8 mouse cellular contexts compared by ENCODE assay signal in the genomic region with DNA sequence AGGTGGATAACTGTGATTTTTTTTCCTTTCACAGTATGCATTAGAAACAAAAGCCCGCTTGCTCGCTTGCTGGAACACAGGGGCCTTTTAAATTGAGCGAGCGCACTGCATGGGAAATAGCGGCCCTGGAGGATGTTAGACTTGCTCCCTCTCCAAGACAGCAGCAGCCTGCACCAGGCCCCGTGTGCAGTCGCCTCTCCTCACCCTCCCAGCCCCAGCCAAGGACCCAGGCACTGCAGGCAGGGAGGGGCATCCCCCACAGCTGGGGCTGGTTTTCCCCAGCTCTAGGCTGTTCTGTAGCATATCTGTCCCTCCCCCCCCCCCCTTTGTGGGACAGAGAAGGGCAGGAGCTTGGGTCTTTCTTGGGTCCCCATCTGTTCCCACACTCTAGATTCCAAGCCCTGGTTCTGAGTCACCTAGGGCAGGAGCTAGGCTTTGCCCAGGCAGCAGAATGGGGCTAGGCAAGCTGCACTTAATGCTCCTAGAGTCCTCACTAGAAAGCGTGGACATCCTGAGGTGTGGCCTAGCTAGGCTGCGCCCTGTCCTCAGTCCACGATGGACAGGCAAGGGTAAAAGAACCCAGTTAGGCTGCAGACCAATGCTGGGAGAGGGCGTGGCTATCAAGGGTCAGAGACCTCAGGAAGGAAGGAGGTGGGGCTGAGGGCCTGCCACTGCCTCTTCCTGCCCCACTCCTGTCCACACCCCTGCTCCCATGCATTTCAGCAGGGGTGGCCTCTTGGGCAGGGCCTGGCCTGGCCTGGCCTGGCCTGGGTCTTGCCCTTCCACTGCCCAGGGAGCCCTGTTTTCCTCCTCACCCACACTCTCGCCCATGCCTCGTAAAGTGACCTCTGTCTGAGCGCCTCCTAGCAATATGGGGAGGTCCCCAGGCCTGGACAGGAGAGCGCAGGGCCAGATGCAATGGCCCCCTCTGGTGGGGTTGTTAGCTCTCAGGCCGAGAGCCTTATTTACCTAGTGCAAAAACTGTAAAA.
DNase-seq lines count a peak whose midpoint lies in the region; ATAC-seq and TF ChIP-seq lines count a peak whose summit lies in the region.

No protein-coding gene starts in this region.

- H3K9ac ChIP-seq in stomach, postnatal 0 days (ENCODE audit: low read length) = no peak overlapping the region

- H3K4me1 ChIP-seq in cerebellum, adult 2 months (ENCODE audit: control insufficient read depth, insufficient read depth, low read length) = peaks cover 19% of the 10 kb centered on the region
- H3K4me1 ChIP-seq in stomach, postnatal 0 days (replicated peaks; ENCODE audit: control insufficient read depth, insufficient read depth) = no peaks in the 10 kb centered on the region

- TF ChIP-seq CTCF in cerebellum, adult 2 months (IDR thresholded peaks at IDR 0.05; ENCODE audit: borderline replicate concordance, insufficient read depth, low read depth, low read length) = no peak
- peak; percentile 71 for TF ChIP-seq CTCF in stomach, postnatal 0 days (IDR thresholded peaks at IDR 0.05; ENCODE audit: low read depth)

- no peak for TF ChIP-seq POLR2A in cerebellum, adult 2 months (IDR thresholded peaks at IDR 0.05; ENCODE audit: borderline replicate concordance, insufficient read depth, low read length)

- no peak for TF ChIP-seq EP300 in stomach, postnatal 0 days (optimal IDR thresholded peaks at IDR 0.05)

- H3K4me3 ChIP-seq in cerebellum, adult 2 months (replicated peaks; ENCODE audit: insufficient read depth, low read depth, low read length) = no peak overlapping the region
- no peak overlapping the region for H3K4me3 ChIP-seq in stomach, postnatal 0 days (ENCODE audit: low read depth, low read length)

- no peaks in the 10 kb centered on the region for H3K9me3 ChIP-seq in stomach, postnatal 0 days (ENCODE audit: control insufficient read depth, low read length)

- no peaks in the 10 kb centered on the region for H3K27me3 ChIP-seq in cerebellum, adult 2 months (ENCODE audit: control insufficient read depth, insufficient read depth, low read length)
- no peaks in the 10 kb centered on the region for H3K27me3 ChIP-seq in stomach, postnatal 0 days (ENCODE audit: control insufficient read depth, insufficient read depth, low read length)

- no peak overlapping the region for H3K4me2 ChIP-seq in stomach, postnatal 0 days (replicated peaks; ENCODE audit: low read depth)

- 54% methylated on average over 16 of the region's 16 CpGs for WGBS in cerebellum, adult 2 months
- WGBS in stomach, postnatal 0 days = 43% methylated on average over 16 of the region's 16 CpGs

- no peak for DNase-seq in cerebellum, adult 2 months
- no peak for DNase-seq in cerebellum, adult 8-10 months
- peak; percentile 14 for DNase-seq in fibroblast of lung, adult 2 months (ENCODE audit: low read depth)
- DNase-seq in heart, postnatal 14 days = peak; percentile 63 to 68
- DNase-seq in kidney, postnatal 36 days = peak; percentile 81 to 87
- peak; percentile 61 for DNase-seq in stomach, postnatal 0 days (ENCODE audit: low spot score)
- DNase-seq in adipocyte (ENCODE audit: low spot score) = no peak

- intact Hi-C loops in heart, postnatal 14 days (cut with DNase I) = loop anchor here (1.0 to 5.0 kb wide), 5 partner anchors 33 to 182 kb away; no protein-coding TSS in a partner anchor

- H3K36me3 ChIP-seq in stomach, postnatal 0 days (ENCODE audit: control insufficient read depth, insufficient read depth, low read length) = peaks cover 30% of the 10 kb centered on the region

- peak overlapping the region; percentile 53; the same call in 1 of the 2 replicates for H3K27ac ChIP-seq in cerebellum, adult 2 months (ENCODE audit: insufficient read depth, low read length)
- H3K27ac ChIP-seq in stomach, postnatal 0 days (replicated peaks) = peak overlapping the region; percentile 4; the same call in 1 of the 2 replicates

- ATAC-seq in megakaryocyte, adult 5-6 weeks (ENCODE audit: poor library complexity, severe bottlenecking) = peak; percentile 83
- peak; percentile 77 for ATAC-seq in stomach, postnatal 0 days (ENCODE audit: low FRiP score, low TSS enrichment)

Comparison
In these comparisons a context has a peak if more than half of its experiments do, and no peak if none do; other contexts are left out.
1. DNase-seq: peak in fibroblast of lung, adult 2 months (single experiment), heart, postnatal 14 days (2 of 2), kidney, postnatal 36 days (2 of 2) and stomach, postnatal 0 days (single experiment); none in cerebellum, adult 2 months (0 of 2), cerebellum, adult 8-10 months (single experiment) and adipocyte (single experiment).